9 mouse cellular contexts compared by ENCODE assay signal in genomic region chr11:98744456-98745019, GRCm38 (mm10). TPM values are rescaled to one million over a fixed set of nuclear protein-coding genes. Genes with fewer than 3 reads are reported as not detected.
DNase-seq lines count a peak whose midpoint lies in the region; ATAC-seq and TF ChIP-seq lines count a peak whose summit lies in the region.
"Had no signal": no experiment of that assay in that cellular context is flagged by ENCODE, and none has a peak within 500 bp of the region (broad histone marks: within the 10 kb centered on the region; RNA-seq: fewer than 3 reads in every experiment).

No protein-coding gene starts in this region.

- peak overlapping the region; percentile 94 for H3K4me2 ChIP-seq in forebrain, postnatal 0 days (ENCODE audit: low read depth)
- peak overlapping the region; percentile 96 for H3K4me2 ChIP-seq in neural tube, embryonic 13.5 days

- DNase-seq in layer of hippocampus, adult 2 months (ENCODE audit: low spot score in 2 of 2): no peak
- DNase-seq in layer of hippocampus, adult 8-10 months (ENCODE audit: low spot score in 2 of 2): no peak
- DNase-seq in forebrain, postnatal 0 days: no peak
- DNase-seq in kidney, postnatal 10 days: peak; percentile 81
- DNase-seq in thymus, postnatal 36 days: no peak
- DNase-seq in ovary, postnatal 10 days (ENCODE audit: low spot score): no peak
- DNase-seq in MN1 (ENCODE audit: low spot score): no peak

- H3K9ac ChIP-seq in forebrain, postnatal 0 days: peak overlapping the region; percentile 99
- peak overlapping the region; percentile 99 for H3K9ac ChIP-seq in neural tube, embryonic 13.5 days

- no peaks in the 10 kb centered on the region for H3K9me3 ChIP-seq in forebrain, postnatal 0 days (ENCODE audit: low read length)
- no peaks in the 10 kb centered on the region for H3K9me3 ChIP-seq in neural tube, embryonic 13.5 days
- H3K9me3 ChIP-seq: G1E had no signal

- no peaks in the 10 kb centered on the region for H3K36me3 ChIP-seq in forebrain, postnatal 0 days (ENCODE audit: insufficient read depth)
- H3K36me3 ChIP-seq in neural tube, embryonic 13.5 days: no peaks in the 10 kb centered on the region

- H3K27me3 ChIP-seq in forebrain, postnatal 0 days (ENCODE audit: insufficient read depth, low read length): no peaks in the 10 kb centered on the region
- H3K27me3 ChIP-seq in neural tube, embryonic 13.5 days: no peaks in the 10 kb centered on the region

- no peak for ATAC-seq in forebrain, postnatal 0 days
- no peak for ATAC-seq in neural tube, embryonic 13.5 days (ENCODE audit: low read depth)

- H3K4me1 ChIP-seq in forebrain, postnatal 0 days (ENCODE audit: insufficient read depth): peaks cover 67% of the 10 kb centered on the region
- H3K4me1 ChIP-seq in neural tube, embryonic 13.5 days (replicated peaks): peaks cover 87% of the 10 kb centered on the region

- WGBS in forebrain, postnatal 0 days: 24% methylated on average over 7 of the region's 7 CpGs
- 33% methylated on average over 7 of the region's 7 CpGs for WGBS in neural tube, embryonic 13.5 days

- H3K4me3 ChIP-seq in layer of hippocampus, adult 2 months: peak overlapping the region; percentile 100
- peak overlapping the region; percentile 97 for H3K4me3 ChIP-seq in forebrain, postnatal 0 days (ENCODE audit: low read depth, low read length)
- peak overlapping the region; percentile 94 for H3K4me3 ChIP-seq in neural tube, embryonic 13.5 days

- no peak for TF ChIP-seq CTCF in layer of hippocampus, adult 2 months (conservative IDR thresholded peaks at IDR 0.05)
- TF ChIP-seq CTCF in forebrain, postnatal 0 days (IDR thresholded peaks at IDR 0.05; ENCODE audit: low read depth): no peak

- H3K27ac ChIP-seq in layer of hippocampus, adult 2 months: peak overlapping the region; percentile 100
- H3K27ac ChIP-seq in forebrain, postnatal 0 days (ENCODE audit: low read depth, low read length): peak overlapping the region; percentile 99
- peak overlapping the region; percentile 99 for H3K27ac ChIP-seq in neural tube, embryonic 13.5 days (replicated peaks)

RNA-seq across cellular contexts. Expression of gene Thra, which starts 4.1 kb away (rescaled TPM):
- 1,000 to 10,000 TPM in 1 of 2 experiments, 100 to 1,000 TPM in 1; 996 to 1,082 TPM for total RNA-seq in layer of hippocampus, adult 2 months (2021)
- 100 to 1,000 TPM; 919 to 985 (median 938) TPM for total RNA-seq in layer of hippocampus, adult 8-10 months (2022)
- 1,003 and 1,159 TPM in 2 replicates for total RNA-seq in forebrain, postnatal 0 days (2014; rRNA removed)
- polyA plus RNA-seq in forebrain, postnatal 0 days (2015; fragmentation: Nextera tagmentation; extraction: Ambion mirVana): 223 and 233 TPM in 2 replicates
- 89.5 and 94.4 TPM in 2 replicates for polyA plus RNA-seq in neural tube, embryonic 13.5 days (2015; fragmentation: Nextera tagmentation; extraction: Ambion mirVana)

RNA-seq across cellular contexts. Expression of gene Med24, which starts 15.3 kb away (rescaled TPM):
- total RNA-seq in layer of hippocampus, adult 2 months (2021): 100 to 1,000 TPM; 146 to 148 TPM
- 100 to 1,000 TPM; 118 to 162 (median 138) TPM for total RNA-seq in layer of hippocampus, adult 8-10 months (2022)
- total RNA-seq in forebrain, postnatal 0 days (2014; rRNA removed): 54.0 and 66.5 TPM in 2 replicates
- polyA plus RNA-seq in forebrain, postnatal 0 days (2015; fragmentation: Nextera tagmentation; extraction: Ambion mirVana): 46.4 and 49.3 TPM in 2 replicates
- polyA plus RNA-seq in neural tube, embryonic 13.5 days (2015; fragmentation: Nextera tagmentation; extraction: Ambion mirVana): 62.3 and 69.1 TPM in 2 replicates

RNA-seq across cellular contexts. Expression of gene Nr1d1, which starts 30.6 kb away (rescaled TPM):
- total RNA-seq in layer of hippocampus, adult 2 months (2021): 10 to 100 TPM; 93.2 to 94.0 TPM
- total RNA-seq in layer of hippocampus, adult 8-10 months (2022): 10 to 100 TPM; 86.6 to 99.6 (median 92.7) TPM
- total RNA-seq in forebrain, postnatal 0 days (2014; rRNA removed): 4.5 and 6.7 TPM in 2 replicates
- polyA plus RNA-seq in forebrain, postnatal 0 days (2015; fragmentation: Nextera tagmentation; extraction: Ambion mirVana): 10.8 and 11.4 TPM in 2 replicates
- polyA plus RNA-seq in neural tube, embryonic 13.5 days (2015; fragmentation: Nextera tagmentation; extraction: Ambion mirVana): 3.4 and 3.6 TPM in 2 replicates

RNA-seq across cellular contexts. Expression of gene Csf3, which starts 43.5 kb away (rescaled TPM):
- total RNA-seq in layer of hippocampus, adult 2 months (2021): not detected
- total RNA-seq in layer of hippocampus, adult 8-10 months (2022): not detected
- not detected in 2 replicates for total RNA-seq in forebrain, postnatal 0 days (2014; rRNA removed)
- polyA plus RNA-seq in forebrain, postnatal 0 days (2015; fragmentation: Nextera tagmentation; extraction: Ambion mirVana): not detected in 2 replicates
- not detected in 2 replicates for polyA plus RNA-seq in neural tube, embryonic 13.5 days (2015; fragmentation: Nextera tagmentation; extraction: Ambion mirVana)
- polyA plus RNA-seq: G1E had no signal

RNA-seq across cellular contexts. Expression of gene Msl1, which starts 50.8 kb away (rescaled TPM):
- total RNA-seq in layer of hippocampus, adult 2 months (2021): 100 to 1,000 TPM; 168 to 178 TPM
- 100 to 1,000 TPM; 140 to 201 (median 177) TPM for total RNA-seq in layer of hippocampus, adult 8-10 months (2022)
- 87.2 and 94.6 TPM in 2 replicates for total RNA-seq in forebrain, postnatal 0 days (2014; rRNA removed)
- polyA plus RNA-seq in forebrain, postnatal 0 days (2015; fragmentation: Nextera tagmentation; extraction: Ambion mirVana): 16.3 and 24.1 TPM in 2 replicates
- polyA plus RNA-seq in neural tube, embryonic 13.5 days (2015; fragmentation: Nextera tagmentation; extraction: Ambion mirVana): 31.5 and 33.2 TPM in 2 replicates

Comparison
In these comparisons a context has a peak if more than half of its experiments do, and no peak if none do; other contexts are left out.
1. RNA of gene Nr1d1, which starts 30.6 kb away (total RNA-seq): 86.6 to 99.6 TPM in layer of hippocampus, adult 8-10 months and 93.2 to 94.0 TPM in layer of hippocampus, adult 2 months; 4.5 to 6.7 TPM in forebrain, postnatal 0 days; every median in the first group is over 10 times any median in the second.
2. Peak in every context shown above with its lines, with median percentiles within 50 percentile points of each other: H3K27ac ChIP-seq and H3K4me3 ChIP-seq.